Mouse (Mus musculus) forebrain, embryonic 10.5 days (tissue): ENCODE data around the gene Elf3. TPM values are rescaled to one million over a fixed set of nuclear protein-coding genes. Genes with fewer than 3 reads are reported as not detected.
A peak's percentile ranks its signal among the peaks of the same experiment; 100 is the strongest.
"Not testable (repeated sequence)": the region's sequence is repeated elsewhere in the genome, so short reads cannot be mapped to it uniquely, and the experiment has no call there.

Experiments
- DNase-seq: peaks from one replicate; pipeline ENCODE4 v3.0.0-alpha.2; 2017; ENCODE audit warnings: low spot score; ENCODE audit errors: extremely low spot score
- H3K27ac ChIP-seq: fragments of 300-500 bp; sonication (generic); 2 replicates; pipeline ENCODE4 v1.5.1; 2016; ENCODE audit warnings: mild to moderate bottlenecking
- H3K27me3 ChIP-seq: fragments of 300-500 bp; sonication (generic); 2 replicates; pipeline ENCODE4 v1.6.1; 2016; ENCODE audit warnings: mild to moderate bottlenecking; ENCODE audit not compliant: poor library complexity, severe bottlenecking
- H3K36me3 ChIP-seq: fragments of 300-500 bp; sonication (generic); replicated peaks from 2 replicates; pipeline ENCODE4 v1.6.1; 2016; ENCODE audit warnings: mild to moderate bottlenecking, moderate library complexity
- H3K4me1 ChIP-seq: fragments of 300-500 bp; sonication (generic); 2 replicates; pipeline ENCODE4 v1.6.1; 2016
- H3K4me3 ChIP-seq: fragments of 300-500 bp; sonication (generic); 2 replicates; pipeline ENCODE4 v1.5.1; 2016; ENCODE audit warnings: mild to moderate bottlenecking, moderate library complexity
- H3K9me3 ChIP-seq: fragments of 300-500 bp; sonication (generic); 2 replicates; pipeline ENCODE4 v1.6.1; 2016; ENCODE audit warnings: mild to moderate bottlenecking, moderate library complexity
- WGBS: fragments of 180-500 bp; shearing (Covaris S2); methylation state at CpG from one replicate; pipeline ENCODE4 v1.1.7; 2016; 5-methylcytosine and 5-hydroxymethylcytosine counted together
- polyA plus RNA-seq: library from polyadenylated mRNA; unstranded; fragments of >200 nt; fragmentation: Nextera tagmentation; extraction: Ambion mirVana; gene quantifications from 2 replicates; pipeline ENCODE4 v1.2.1, GENCODE M21; 2016

The Elf3 gene
- polyA plus RNA-seq, 1 experiment from 2014 or later: 3.3 TPM

- not testable (repeated sequence) for H3K4me1 ChIP-seq, H3K36me3 ChIP-seq, H3K27ac ChIP-seq, DNase-seq, H3K27me3 ChIP-seq, H3K9me3 ChIP-seq, H3K4me3 ChIP-seq
- WGBS: 76% methylated on average over 20 of the region's 20 CpGs
Observed at GRCm38 (mm10) chr1:135231878-135232277, 26.5 kb downstream of the Elf3 start.

- Histone ChIP-seq H3K27me3 (no peaks in the 10 kb centered on the region), H3K9me3 (no peaks in the 10 kb centered on the region), H3K36me3 (no peaks in the 10 kb centered on the region), H3K4me1 (peaks cover 5% of the 10 kb centered on the region; the same call in 1 of the 2 replicates), H3K4me3 (no peak overlapping the region), H3K27ac (no peak overlapping the region)
- no peak for DNase-seq
- WGBS: 81% methylated on average over 13 of the region's 13 CpGs
Observed at GRCm38 (mm10) chr1:135227339-135227950, 30.9 kb downstream of the Elf3 start.

GRCm38 (mm10) chr1:135224981-135225604 lies 33.3 kb downstream of the Elf3 start:
- Histone ChIP-seq H3K4me1 (peaks cover 5% of the 10 kb centered on the region; the same call in 1 of the 2 replicates), H3K27ac (no peak overlapping the region), H3K4me3 (no peak overlapping the region), H3K9me3 (no peaks in the 10 kb centered on the region), H3K36me3 (no peaks in the 10 kb centered on the region), H3K27me3 (no peaks in the 10 kb centered on the region)
- DNase-seq: no peak
- 80% methylated on average over 6 of the region's 6 CpGs for WGBS

GRCm38 (mm10) chr1:135224147-135224546 lies 34.2 kb downstream of the Elf3 start:
- Histone ChIP-seq H3K4me3 (no peak overlapping the region), H3K27ac (no peak overlapping the region), H3K4me1 (peaks cover 5% of the 10 kb centered on the region; the same call in 1 of the 2 replicates), H3K27me3 (no peaks in the 10 kb centered on the region), H3K9me3 (no peaks in the 10 kb centered on the region), H3K36me3 (no peaks in the 10 kb centered on the region)
- DNase-seq: no peak
- 85% methylated on average over 3 of the region's 3 CpGs for WGBS

- 52% methylated on average over 13 of the region's 13 CpGs for WGBS
- Histone ChIP-seq H3K36me3 (no peaks in the 10 kb centered on the region), H3K9me3 (no peaks in the 10 kb centered on the region), H3K4me3 (no peak overlapping the region), H3K4me1 (peaks cover 9% of the 10 kb centered on the region), H3K27ac (no peak overlapping the region), H3K27me3 (0 out of 2 replicates have a peak, but pooled peaks cover 7% of the 10 kb centered on the region)
- DNase-seq: no peak
Observed at GRCm38 (mm10) chr1:135217607-135218233, 40.6 kb downstream of the Elf3 start.

GRCm38 (mm10) chr1:135213772-135214640 lies 44.4 kb downstream of the Elf3 start:
- H3K27me3 ChIP-seq: 0 out of 2 replicates have a peak, but pooled peaks cover 7% of the 10 kb centered on the region
- peaks cover 9% of the 10 kb centered on the region for H3K4me1 ChIP-seq
- no peaks in the 10 kb centered on the region for H3K9me3 ChIP-seq
- DNase-seq: no peak
- no peaks in the 10 kb centered on the region for H3K36me3 ChIP-seq
- no peak overlapping the region for H3K27ac ChIP-seq
- 91% methylated on average over 9 of the region's 9 CpGs for WGBS
- H3K4me3 ChIP-seq: no peak overlapping the region

GRCm38 (mm10) chr1:135210421-135210820 lies 47.9 kb downstream of the Elf3 start:
- Histone ChIP-seq H3K4me1 (peaks cover under 1% of the 10 kb centered on the region; the same call in 1 of the 2 replicates), H3K36me3 (no peaks in the 10 kb centered on the region), H3K9me3 (no peaks in the 10 kb centered on the region), H3K27ac (no peak overlapping the region), H3K4me3 (no peak overlapping the region), H3K27me3 (no peaks in the 10 kb centered on the region)
- no peak for DNase-seq
- WGBS: 67% methylated on average over 5 of the region's 5 CpGs

GRCm38 (mm10) chr1:135208716-135209115 lies 49.7 kb downstream of the Elf3 start:
- WGBS: 74% methylated on average over 9 of the region's 9 CpGs
- Histone ChIP-seq H3K9me3 (no peaks in the 10 kb centered on the region), H3K4me3 (no peak overlapping the region), H3K4me1 (peaks cover 16% of the 10 kb centered on the region), H3K27me3 (no peaks in the 10 kb centered on the region), H3K27ac (no peak overlapping the region), H3K36me3 (no peaks in the 10 kb centered on the region)
- DNase-seq: no peak

GRCm38 (mm10) chr1:135206586-135207339 lies 51.6 kb downstream of the Elf3 start:
- Histone ChIP-seq H3K4me3 (no peak overlapping the region), H3K27me3 (no peaks in the 10 kb centered on the region), H3K4me1 (peaks cover 16% of the 10 kb centered on the region), H3K36me3 (no peaks in the 10 kb centered on the region), H3K27ac (no peak overlapping the region), H3K9me3 (no peaks in the 10 kb centered on the region)
- 93% methylated on average over 14 of the region's 14 CpGs for WGBS
- no peak for DNase-seq

- Histone ChIP-seq H3K36me3 (no peaks in the 10 kb centered on the region), H3K4me1 (peaks cover 16% of the 10 kb centered on the region), H3K9me3 (no peaks in the 10 kb centered on the region), H3K27ac (peak overlapping the region; percentile 41; the same call in 1 of the 2 replicates), H3K4me3 (no peak overlapping the region), H3K27me3 (no peaks in the 10 kb centered on the region)
- WGBS: 60% methylated on average over 4 of the region's 4 CpGs
- DNase-seq: no peak
Observed at GRCm38 (mm10) chr1:135205257-135205656, 53.1 kb downstream of the Elf3 start.

- Histone ChIP-seq H3K27ac (peak overlapping the region; percentile 41), H3K27me3 (no peaks in the 10 kb centered on the region), H3K4me3 (no peak overlapping the region), H3K36me3 (no peaks in the 10 kb centered on the region), H3K9me3 (no peaks in the 10 kb centered on the region), H3K4me1 (peaks cover 21% of the 10 kb centered on the region)
- DNase-seq: no peak
- 36% methylated on average over 12 of the region's 12 CpGs for WGBS
Observed at GRCm38 (mm10) chr1:135204196-135205126, 53.9 kb downstream of the Elf3 start.
